Comparison of ENCODE assay signal across 8 mouse cellular contexts in the genomic region with DNA sequence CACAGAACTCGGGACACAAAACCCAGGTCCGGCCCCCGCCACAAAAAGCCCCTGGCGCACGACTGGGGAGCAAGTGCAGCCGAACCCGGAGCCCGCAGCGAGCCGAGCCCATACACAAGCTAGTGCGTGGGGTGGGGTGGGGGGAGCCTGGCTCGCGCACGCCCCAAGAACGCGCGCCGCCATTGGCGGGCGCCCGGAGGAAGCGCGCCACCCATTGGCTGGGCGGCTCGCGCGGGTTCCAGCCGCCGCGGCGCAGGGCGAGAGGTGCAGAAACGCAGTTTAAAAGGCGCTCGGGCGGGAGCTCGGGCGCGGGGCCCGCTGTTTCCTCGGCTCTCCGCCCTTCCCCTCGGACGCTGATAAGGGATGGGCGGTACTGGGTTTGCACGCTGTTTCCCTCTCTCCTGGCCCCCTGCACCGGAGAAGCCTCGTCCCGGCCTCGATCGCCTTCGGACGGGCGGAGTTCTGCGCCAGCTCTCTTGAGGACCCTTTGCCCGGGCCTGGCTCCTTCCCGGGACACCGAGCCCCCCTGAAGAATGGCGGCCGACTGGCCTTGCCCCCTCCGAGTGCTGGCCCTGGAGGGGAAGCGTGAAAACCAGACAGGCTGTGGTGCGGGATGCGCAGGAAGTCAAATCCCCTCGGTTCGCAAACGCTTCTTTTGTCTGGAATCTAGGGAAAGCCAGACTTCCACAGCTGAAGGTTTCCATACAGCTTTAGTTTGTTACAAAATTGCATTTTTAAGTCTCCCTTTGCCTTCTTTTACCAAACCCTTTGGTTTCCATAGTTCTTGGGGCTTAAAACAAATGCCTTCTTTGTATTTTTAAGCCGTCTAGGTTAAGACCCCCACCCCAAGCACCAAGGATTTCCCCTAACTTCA. TPM values are rescaled to one million over a fixed set of nuclear protein-coding genes. Genes with fewer than 3 reads are reported as not detected.
DNase-seq lines count a peak whose midpoint lies in the region; ATAC-seq and TF ChIP-seq lines count a peak whose summit lies in the region.

No protein-coding gene starts in this region.

- WGBS in cerebellum, adult 2 months = under 1% methylated on average over 68 of the region's 68 CpGs
- WGBS in forebrain, postnatal 0 days = 2% methylated on average over 67 of the region's 68 CpGs
- under 1% methylated on average over 68 of the region's 68 CpGs for WGBS in lung, embryonic 15.5 days
- under 1% methylated on average over 68 of the region's 68 CpGs for WGBS in olfactory bulb, adult 2 months
- WGBS in thymus, adult 2 months = under 1% methylated on average over 68 of the region's 68 CpGs

- H3K36me3 ChIP-seq in forebrain, postnatal 0 days (ENCODE audit: insufficient read depth) = no peaks in the 10 kb centered on the region
- H3K36me3 ChIP-seq in lung, embryonic 15.5 days = no peaks in the 10 kb centered on the region
- no peaks in the 10 kb centered on the region for H3K36me3 ChIP-seq in thymus, adult 2 months (ENCODE audit: control insufficient read depth, insufficient read depth, low read length)

- H3K27me3 ChIP-seq in cerebellum, adult 2 months (ENCODE audit: control insufficient read depth, insufficient read depth, low read length) = no peaks in the 10 kb centered on the region
- no peaks in the 10 kb centered on the region for H3K27me3 ChIP-seq in forebrain, postnatal 0 days (ENCODE audit: insufficient read depth, low read length)
- H3K27me3 ChIP-seq in lung, embryonic 15.5 days = no peaks in the 10 kb centered on the region
- H3K27me3 ChIP-seq in thymus, adult 2 months (ENCODE audit: control insufficient read depth, insufficient read depth, low read length) = no peaks in the 10 kb centered on the region

- peak; percentile 82 for DNase-seq in MEL-GATA-1-ER (ENCODE audit: extremely low read depth, low read depth)
- DNase-seq in cerebellum, adult 2 months = peak; percentile 94 to 96
- peak; percentile 97 for DNase-seq in forebrain, postnatal 0 days
- DNase-seq in heart, postnatal 4 days = peak; percentile 96
- peak; percentile 81 for DNase-seq in layer of hippocampus, adult 9-10 months (ENCODE audit: low spot score)
- DNase-seq in thymus, adult 2 months = peak; percentile 95

- peak; percentile 98 for ATAC-seq in forebrain, postnatal 0 days
- ATAC-seq in lung, embryonic 15.5 days (ENCODE audit: borderline replicate concordance, extremely low read depth, low FRiP score, low TSS enrichment) = peak; percentile 96

- peak; percentile 59 for TF ChIP-seq POLR2A in cerebellum, adult 2 months (IDR thresholded peaks at IDR 0.05; ENCODE audit: borderline replicate concordance, insufficient read depth, low read length)
- peak; percentile 95 for TF ChIP-seq POLR2A in olfactory bulb, adult 2 months (IDR thresholded peaks at IDR 0.05; ENCODE audit: insufficient read depth, low read depth, low read length)
- peak; percentile 98 for TF ChIP-seq POLR2A in thymus, adult 2 months (IDR thresholded peaks at IDR 0.05; ENCODE audit: control insufficient read depth, extremely low read depth, insufficient read depth, low read length, poor library complexity)

- H3K27ac ChIP-seq in cerebellum, adult 2 months (ENCODE audit: insufficient read depth, low read length) = peak overlapping the region; percentile 98
- H3K27ac ChIP-seq in forebrain, postnatal 0 days (ENCODE audit: low read depth, low read length) = peak overlapping the region; percentile 96
- H3K27ac ChIP-seq in lung, embryonic 15.5 days = peak overlapping the region; percentile 100
- H3K27ac ChIP-seq in olfactory bulb, adult 2 months (ENCODE audit: insufficient read depth, low read depth, low read length) = peak overlapping the region; percentile 79
- H3K27ac ChIP-seq in thymus, adult 2 months (ENCODE audit: control insufficient read depth, insufficient read depth, low read length) = peak overlapping the region; percentile 90

- no peak for TF ChIP-seq CTCF in cerebellum, adult 2 months (IDR thresholded peaks at IDR 0.05; ENCODE audit: borderline replicate concordance, insufficient read depth, low read depth, low read length)
- TF ChIP-seq CTCF in forebrain, postnatal 0 days (IDR thresholded peaks at IDR 0.05; ENCODE audit: low read depth) = no peak
- peak; percentile 16; the same call in 1 of the 2 replicates for TF ChIP-seq CTCF in olfactory bulb, adult 2 months (IDR thresholded peaks at IDR 0.05; ENCODE audit: insufficient read depth, low read depth, low read length)
- TF ChIP-seq CTCF in thymus, adult 2 months (IDR thresholded peaks at IDR 0.05; ENCODE audit: borderline replicate concordance, control insufficient read depth, extremely low read depth, insufficient read depth, low read length, poor library complexity) = no peak

- no peaks in the 10 kb centered on the region for H3K9me3 ChIP-seq in forebrain, postnatal 0 days (ENCODE audit: low read length)
- no peaks in the 10 kb centered on the region for H3K9me3 ChIP-seq in lung, embryonic 15.5 days

- H3K4me1 ChIP-seq in cerebellum, adult 2 months (ENCODE audit: control insufficient read depth, insufficient read depth, low read length) = no peaks in the 10 kb centered on the region; the same call in 1 of the 2 replicates
- H3K4me1 ChIP-seq in forebrain, postnatal 0 days (ENCODE audit: insufficient read depth) = no peaks in the 10 kb centered on the region; the same call in 1 of the 2 replicates
- peaks cover 27% of the 10 kb centered on the region for H3K4me1 ChIP-seq in lung, embryonic 15.5 days
- peaks cover 8% of the 10 kb centered on the region for H3K4me1 ChIP-seq in olfactory bulb, adult 2 months (ENCODE audit: control insufficient read depth, insufficient read depth, low read length)
- peaks cover 12% of the 10 kb centered on the region for H3K4me1 ChIP-seq in thymus, adult 2 months (replicated peaks; ENCODE audit: control insufficient read depth, insufficient read depth, low read length)

- peak overlapping the region; percentile 63 for H3K4me2 ChIP-seq in forebrain, postnatal 0 days (ENCODE audit: low read depth)
- H3K4me2 ChIP-seq in lung, embryonic 15.5 days = peak overlapping the region; percentile 76

- H3K4me3 ChIP-seq in cerebellum, adult 2 months (replicated peaks; ENCODE audit: insufficient read depth, low read depth, low read length) = peak overlapping the region; percentile 82
- peak overlapping the region; percentile 96 for H3K4me3 ChIP-seq in forebrain, postnatal 0 days (ENCODE audit: low read depth, low read length)
- peak overlapping the region; percentile 97 for H3K4me3 ChIP-seq in lung, embryonic 15.5 days
- peak overlapping the region; percentile 94 for H3K4me3 ChIP-seq in olfactory bulb, adult 2 months (ENCODE audit: insufficient read depth, low read depth, low read length)
- peak overlapping the region; percentile 93 for H3K4me3 ChIP-seq in thymus, adult 2 months (ENCODE audit: control insufficient read depth, insufficient read depth, low read length)

- H3K9ac ChIP-seq in forebrain, postnatal 0 days = peak overlapping the region; percentile 75
- H3K9ac ChIP-seq in lung, embryonic 15.5 days = peak overlapping the region; percentile 100

RNA-seq across cellular contexts. Expression of a gene that starts 9.4 kb away (rescaled TPM):
- 47.5 and 49.8 TPM in 2 replicates for polyA plus RNA-seq in cerebellum, adult 2 months (2012; rRNA removed)
- total RNA-seq in forebrain, postnatal 0 days (2014; rRNA removed) = 126 and 149 TPM in 2 replicates
- polyA plus RNA-seq in forebrain, postnatal 0 days (2015; fragmentation: Nextera tagmentation; extraction: Ambion mirVana) = 61.3 and 62.8 TPM in 2 replicates
- total RNA-seq in heart, postnatal 4 days (2021) = 100 to 1,000 TPM; 186 to 192 TPM
- 263 and 267 TPM in 2 replicates for polyA plus RNA-seq in lung, embryonic 15.5 days (2015; fragmentation: Nextera tagmentation; extraction: Ambion mirVana)
- polyA plus RNA-seq in olfactory bulb, adult 2 months (2012; ENCODE audit: insufficient read depth, insufficient read length, low replicate concordance, missing spikeins) = 183 and 204 TPM in 2 replicates
- polyA plus RNA-seq in thymus, adult 2 months (2012; rRNA removed) = 146 and 233 TPM in 2 replicates

RNA-seq across cellular contexts. Expression of a gene that starts 47.8 kb away (rescaled TPM):
- 772 and 804 TPM in 2 replicates for polyA plus RNA-seq in cerebellum, adult 2 months (2012; rRNA removed)
- 321 and 336 TPM in 2 replicates for total RNA-seq in forebrain, postnatal 0 days (2014; rRNA removed)
- 529 and 607 TPM in 2 replicates for polyA plus RNA-seq in forebrain, postnatal 0 days (2015; fragmentation: Nextera tagmentation; extraction: Ambion mirVana)
- 1,000 to 10,000 TPM; 1,954 to 1,992 TPM for total RNA-seq in heart, postnatal 4 days (2021)
- 417 and 419 TPM in 2 replicates for polyA plus RNA-seq in lung, embryonic 15.5 days (2015; fragmentation: Nextera tagmentation; extraction: Ambion mirVana)
- 264 TPM in 1 of 2 replicates, not detected in the other for polyA plus RNA-seq in olfactory bulb, adult 2 months (2012; ENCODE audit: insufficient read depth, insufficient read length, low replicate concordance, missing spikeins)
- 257 and 307 TPM in 2 replicates for polyA plus RNA-seq in thymus, adult 2 months (2012; rRNA removed)

Comparison
In these comparisons a context has a peak if more than half of its experiments do, and no peak if none do; other contexts are left out.
1. Peak in every context shown above with its lines: DNase-seq, ATAC-seq, H3K4me3 ChIP-seq and H3K27ac ChIP-seq.